Mouse (Mus musculus): ENCODE results near the gene Tgfbr1.

Gene Tgfbr1

GRCm38 (mm10) chr4:47420191-47420590 lies 67.2 kb downstream of the Tgfbr1 start:
- in situ Hi-C loops (cut with MboI, MseI): loop anchor here (10.0 kb wide), 1 partner anchor 985 kb away; no protein-coding TSS in a partner anchor

- in situ Hi-C loops (cut with MboI, MseI): loop anchor here (10.0 kb wide), 1 partner anchor 983 kb away; no protein-coding TSS in a partner anchor
Measured at GRCm38 (mm10) chr4:47422194-47422593, 69.2 kb downstream of the Tgfbr1 start.

GRCm38 (mm10) chr4:47422946-47423345 lies 69.9 kb downstream of the Tgfbr1 start:
- in situ Hi-C loops (cut with MboI, MseI): loop anchor here (10.0 kb wide), 1 partner anchor 982 kb away; no protein-coding TSS in a partner anchor

- in situ Hi-C loops (cut with MboI, MseI): loop anchor here (10.0 kb wide), 1 partner anchor 980 kb away; no protein-coding TSS in a partner anchor
Measured at GRCm38 (mm10) chr4:47424376-47424775, 71.4 kb downstream of the Tgfbr1 start.

- in situ Hi-C loops (cut with MboI, MseI): loop anchor here (10.0 kb wide), 1 partner anchor 979 kb away; no protein-coding TSS in a partner anchor
Measured at GRCm38 (mm10) chr4:47425247-47425830, 72.3 kb downstream of the Tgfbr1 start.

GRCm38 (mm10) chr4:47427606-47428005 lies 74.6 kb downstream of the Tgfbr1 start:
- in situ Hi-C loops (cut with MboI, MseI): loop anchor here (10.0 kb wide), 1 partner anchor 977 kb away; no protein-coding TSS in a partner anchor

GRCm38 (mm10) chr4:47430557-47430956 lies 77.5 kb downstream of the Tgfbr1 start:
- in situ Hi-C loops (cut with MboI, MseI): loop anchor here (10.0 kb wide), 1 partner anchor 954 kb away; no protein-coding TSS in a partner anchor

GRCm38 (mm10) chr4:47431081-47431480 lies 78.1 kb downstream of the Tgfbr1 start:
- in situ Hi-C loops (cut with MboI, MseI): loop anchor here (10.0 kb wide), 1 partner anchor 954 kb away; no protein-coding TSS in a partner anchor

- in situ Hi-C loops (cut with MboI, MseI): loop anchor here (10.0 kb wide), 1 partner anchor 952 kb away; no protein-coding TSS in a partner anchor
Measured at GRCm38 (mm10) chr4:47432766-47433165, 79.7 kb downstream of the Tgfbr1 start.

GRCm38 (mm10) chr4:47435131-47435530 lies 82.1 kb downstream of the Tgfbr1 start:
- in situ Hi-C loops (cut with MboI, MseI): loop anchor here (10.0 kb wide), 1 partner anchor 950 kb away; no protein-coding TSS in a partner anchor

- in situ Hi-C loops (cut with MboI, MseI): loop anchor here (10.0 kb wide), 1 partner anchor 949 kb away; no protein-coding TSS in a partner anchor
Measured at GRCm38 (mm10) chr4:47435566-47436360, 82.7 kb downstream of the Tgfbr1 start.

GRCm38 (mm10) chr4:47437365-47438340 lies 84.6 kb downstream of the Tgfbr1 start:
- in situ Hi-C loops (cut with MboI, MseI): loop anchor here (10.0 kb wide), 1 partner anchor 947 kb away; no protein-coding TSS in a partner anchor

- in situ Hi-C loops (cut with MboI, MseI): loop anchor here (10.0 kb wide), 1 partner anchor 946 kb away; no protein-coding TSS in a partner anchor
Measured at GRCm38 (mm10) chr4:47438956-47439355, 85.9 kb downstream of the Tgfbr1 start.

GRCm38 (mm10) chr4:47440951-47441350 lies 87.9 kb downstream of the Tgfbr1 start:
- in situ Hi-C loops (cut with MboI, MseI): no loop called here

GRCm38 (mm10) chr4:47448526-47448925 lies 95.5 kb downstream of the Tgfbr1 start:
- in situ Hi-C loops (cut with MboI, MseI): no loop called here

GRCm38 (mm10) chr4:47449116-47449515 lies 96.1 kb downstream of the Tgfbr1 start:
- in situ Hi-C loops (cut with MboI, MseI): no loop called here

GRCm38 (mm10) chr4:47449586-47450522 lies 96.8 kb downstream of the Tgfbr1 start:
- in situ Hi-C loops (cut with MboI, MseI): no loop called here
